Mouse (Mus musculus): ENCODE results near the gene Fbxw10. TPM values are rescaled to one million over a fixed set of nuclear protein-coding genes. Genes with fewer than 3 reads are reported as not detected.

The Fbxw10 gene
- polyA plus RNA-seq, 1 experiment from 2014 or later, result 0.20 TPM

GRCm38 (mm10) chr11:62914532-62914931 is 67.7 kb downstream of the Fbxw10 start:
- no peaks in the 10 kb centered on the region for H3K36me3 ChIP-seq
- 57% methylated on average over 6 of the region's 6 CpGs for WGBS
- no peak overlapping the region for H3K4me3 ChIP-seq
- no peak overlapping the region for H3K27ac ChIP-seq
- no peak overlapping the region for H3K4me2 ChIP-seq
- no peak overlapping the region for H3K9ac ChIP-seq
- peaks cover 7% of the 10 kb centered on the region for H3K4me1 ChIP-seq
- ATAC-seq (ENCODE audit: insufficient number of reproducible peaks, low FRiP score, low TSS enrichment, low read depth), result no peak
- no peaks in the 10 kb centered on the region for H3K9me3 ChIP-seq
- H3K27me3 ChIP-seq, result no peaks in the 10 kb centered on the region

- H3K27me3 ChIP-seq, result no peaks in the 10 kb centered on the region
- no peak overlapping the region for H3K4me2 ChIP-seq
- no peak for ATAC-seq (ENCODE audit: insufficient number of reproducible peaks, low FRiP score, low TSS enrichment, low read depth)
- no peaks in the 10 kb centered on the region for H3K9me3 ChIP-seq
- no peaks in the 10 kb centered on the region for H3K36me3 ChIP-seq
- 74% methylated on average over 2 of the region's 2 CpGs for WGBS
- H3K4me1 ChIP-seq, result peaks cover 13% of the 10 kb centered on the region
- H3K27ac ChIP-seq, result no peak overlapping the region
- no peak overlapping the region for H3K4me3 ChIP-seq
- no peak overlapping the region for H3K9ac ChIP-seq
Observed at GRCm38 (mm10) chr11:62915486-62915885, 68.6 kb downstream of the Fbxw10 start.

GRCm38 (mm10) chr11:62916765-62917164 is 69.9 kb downstream of the Fbxw10 start:
- Histone ChIP-seq H3K9me3 (no peaks in the 10 kb centered on the region), H3K4me2 (no peak overlapping the region), H3K27ac (no peak overlapping the region), H3K9ac (no peak overlapping the region), H3K4me1 (peaks cover 13% of the 10 kb centered on the region), H3K27me3 (no peaks in the 10 kb centered on the region), H3K36me3 (no peaks in the 10 kb centered on the region), H3K4me3 (no peak overlapping the region)
- no peak for ATAC-seq (ENCODE audit: insufficient number of reproducible peaks, low FRiP score, low TSS enrichment, low read depth)
- 17% methylated on average over 2 of the region's 2 CpGs for WGBS

GRCm38 (mm10) chr11:62919946-62920742 is 73.3 kb downstream of the Fbxw10 start:
- Histone ChIP-seq H3K4me1 (peaks cover 16% of the 10 kb centered on the region), H3K36me3 (no peaks in the 10 kb centered on the region), H3K27me3 (no peaks in the 10 kb centered on the region), H3K4me2 (peak overlapping the region; percentile 20; the same call in 1 of the 2 replicates), H3K4me3 (peak overlapping the region; percentile 26), H3K27ac (peak overlapping the region; percentile 95), H3K9me3 (no peaks in the 10 kb centered on the region), H3K9ac (no peak overlapping the region)
- 34% methylated on average over 6 of the region's 6 CpGs for WGBS
- ATAC-seq (ENCODE audit: insufficient number of reproducible peaks, low FRiP score, low TSS enrichment, low read depth), result peak; percentile 71

- Histone ChIP-seq H3K9me3 (no peaks in the 10 kb centered on the region), H3K36me3 (no peaks in the 10 kb centered on the region), H3K4me2 (peak overlapping the region; percentile 25; the same call in 1 of the 2 replicates), H3K27ac (peak overlapping the region; percentile 95), H3K27me3 (no peaks in the 10 kb centered on the region), H3K9ac (no peak overlapping the region), H3K4me1 (peaks cover 16% of the 10 kb centered on the region), H3K4me3 (peak overlapping the region; percentile 26)
- 8% methylated on average over 6 of the region's 6 CpGs for WGBS
- ATAC-seq (ENCODE audit: insufficient number of reproducible peaks, low FRiP score, low TSS enrichment, low read depth), result peak; percentile 22; the same call in 1 of the 2 replicates
Observed at GRCm38 (mm10) chr11:62920743-62921050, 73.8 kb downstream of the Fbxw10 start.

GRCm38 (mm10) chr11:62921052-62921977 is 74.4 kb downstream of the Fbxw10 start:
- Histone ChIP-seq H3K4me2 (peak overlapping the region; percentile 41), H3K27me3 (no peaks in the 10 kb centered on the region), H3K27ac (peak overlapping the region; percentile 95), H3K4me1 (peaks cover 16% of the 10 kb centered on the region), H3K4me3 (peak overlapping the region; percentile 26), H3K9me3 (no peaks in the 10 kb centered on the region), H3K9ac (0 out of 2 replicates have a peak overlapping the region, but pooled peaks have one; percentile 1), H3K36me3 (no peaks in the 10 kb centered on the region)
- peak; percentile 86 for ATAC-seq (ENCODE audit: insufficient number of reproducible peaks, low FRiP score, low TSS enrichment, low read depth)
- 11% methylated on average over 25 of the region's 25 CpGs for WGBS

- no peak for ATAC-seq (ENCODE audit: insufficient number of reproducible peaks, low FRiP score, low TSS enrichment, low read depth)
- Histone ChIP-seq H3K4me1 (peaks cover 16% of the 10 kb centered on the region), H3K36me3 (no peaks in the 10 kb centered on the region), H3K4me3 (no peak overlapping the region), H3K9ac (no peak overlapping the region), H3K27ac (peak overlapping the region; percentile 55; the same call in 1 of the 2 replicates), H3K27me3 (no peaks in the 10 kb centered on the region), H3K4me2 (no peak overlapping the region), H3K9me3 (0 out of 2 replicates have a peak, but pooled peaks cover 4% of the 10 kb centered on the region)
- 73% methylated on average over 6 of the region's 6 CpGs for WGBS
Observed at GRCm38 (mm10) chr11:62924091-62924761, 77.4 kb downstream of the Fbxw10 start.

Other genes with a start within 250 kb of the Fbxw10 start
- 13.1 and 14.5 TPM in 2 replicates for gene Lrrc75a, start 198.5 kb upstream of the Fbxw10 start, polyA plus RNA-seq (2015; fragmentation: Nextera tagmentation; extraction: Ambion mirVana)
- gene Mmgt2, start 198.4 kb upstream of the Fbxw10 start, polyA plus RNA-seq (2015; fragmentation: Nextera tagmentation; extraction: Ambion mirVana), result 57.0 and 61.9 TPM in 2 replicates
- gene Zfp287, start 115.2 kb upstream of the Fbxw10 start, polyA plus RNA-seq (2015; fragmentation: Nextera tagmentation; extraction: Ambion mirVana), result 8.4 and 8.8 TPM in 2 replicates
- not detected in 2 replicates for gene Gm10428, start 94.0 kb upstream of the Fbxw10 start, polyA plus RNA-seq (2015; fragmentation: Nextera tagmentation; extraction: Ambion mirVana)
- 21.8 and 22.3 TPM in 2 replicates for gene Zfp286, start 57.6 kb upstream of the Fbxw10 start, polyA plus RNA-seq (2015; fragmentation: Nextera tagmentation; extraction: Ambion mirVana)
- 24.6 and 26.1 TPM in 2 replicates for gene Trim16, start 26.8 kb upstream of the Fbxw10 start, polyA plus RNA-seq (2015; fragmentation: Nextera tagmentation; extraction: Ambion mirVana)
- gene Tvp23b, start 32.4 kb downstream of the Fbxw10 start, polyA plus RNA-seq (2015; fragmentation: Nextera tagmentation; extraction: Ambion mirVana), result 82.1 and 85.3 TPM in 2 replicates
- gene Cdrt4, start 104.1 kb downstream of the Fbxw10 start, polyA plus RNA-seq (2015; fragmentation: Nextera tagmentation; extraction: Ambion mirVana), result 0.22 TPM in 1 of 2 replicates, not detected in the other
- gene Tekt3, start 214.6 kb downstream of the Fbxw10 start, polyA plus RNA-seq (2015; fragmentation: Nextera tagmentation; extraction: Ambion mirVana), result 0.16 and 0.22 TPM in 2 replicates